Mouse (Mus musculus): Measurements from ENCODE around the gene Slc25a11. TPM values are rescaled to one million over a fixed set of nuclear protein-coding genes. Genes with fewer than 3 reads are reported as not detected.

Gene Slc25a11
- 128 and 133 TPM in 2 replicates for polyA plus RNA-seq (2014; fragmentation: Nextera tagmentation; extraction: Ambion mirVana)

DNA sequence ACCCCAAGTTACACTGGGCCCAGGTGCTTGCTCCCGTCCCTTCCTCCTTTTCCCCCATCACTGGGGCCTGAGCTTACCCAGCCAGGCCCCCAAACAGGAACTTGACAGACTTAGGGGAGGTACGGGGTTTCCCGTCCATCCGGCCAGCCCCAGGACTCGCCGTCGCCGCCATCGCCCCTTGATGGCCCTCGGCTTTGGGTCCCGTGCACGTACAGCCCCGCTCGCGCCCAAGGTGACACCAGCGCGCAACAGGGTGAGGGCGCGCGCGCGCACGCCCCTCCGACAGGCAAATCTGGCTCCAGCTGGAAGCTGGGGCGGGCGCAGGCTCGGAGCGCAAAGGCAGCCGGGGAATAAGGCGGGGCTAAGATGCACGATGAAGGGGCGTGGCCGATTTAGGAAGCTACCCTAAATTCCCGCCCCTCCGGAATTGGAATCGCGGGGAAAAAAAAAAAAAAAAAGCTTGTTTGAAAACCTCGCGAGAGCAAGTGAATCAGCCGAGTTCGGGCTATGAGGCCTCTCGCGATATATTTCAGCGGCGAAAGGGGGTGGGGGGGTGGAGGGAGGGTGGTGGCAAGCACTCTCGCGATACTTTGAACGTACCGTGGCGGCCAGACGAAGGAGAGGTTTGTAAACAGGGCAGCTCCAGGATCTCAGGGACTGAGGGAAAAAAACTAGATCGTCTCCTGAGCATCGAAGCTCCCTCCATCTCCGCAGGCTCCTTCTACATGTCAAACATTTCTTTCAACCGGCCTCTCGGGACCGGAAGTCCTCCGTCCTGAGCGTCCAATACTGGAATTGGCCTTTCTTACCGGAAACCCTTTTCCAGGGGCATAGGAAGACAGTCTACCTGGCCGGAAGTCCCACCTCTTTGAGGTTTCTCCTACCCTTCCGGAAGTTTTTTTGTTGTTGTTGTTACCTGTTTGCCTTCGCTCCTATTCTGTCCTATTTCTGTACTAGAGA, at the start of gene Slc25a11, which contains the start of gene Rnf167:
Gene Slc25a11, minus strand, starts transcription at position 789 of the 960 bp plus-strand sequence.
Gene Rnf167, plus strand, starts transcription at position 545 of the 960 bp plus-strand sequence.
- DNase-seq, result peak; percentile 100
- WGBS, result under 1% methylated on average over 63 of the region's 63 CpGs
- peak; percentile 88 for ATAC-seq (ENCODE audit: insufficient read depth)
- peak within 1 kb of the TSS; percentile 95 for H3K27ac ChIP-seq (ENCODE audit: low read depth)
- no peaks in the 10 kb centered on the region for H3K9me3 ChIP-seq (ENCODE audit: low read depth, low read length)
- H3K4me1 ChIP-seq (ENCODE audit: insufficient read depth), result peaks cover 8% of the 10 kb centered on the region
- no peaks in the 10 kb centered on the region for H3K27me3 ChIP-seq (ENCODE audit: insufficient read depth, low read length)
- TF ChIP-seq CTCF (IDR thresholded peaks at IDR 0.05; ENCODE audit: low read depth), result no peak
- peaks cover 69% of the 10 kb centered on the region for H3K36me3 ChIP-seq (ENCODE audit: insufficient read depth)
- peak within 1 kb of the TSS; percentile 74 for H3K4me3 ChIP-seq (ENCODE audit: low read depth, low read length)
- H3K4me2 ChIP-seq, result peak within 1 kb of the TSS; percentile 98
- peak within 1 kb of the TSS; percentile 84 for H3K9ac ChIP-seq

- H3K9ac ChIP-seq, result no peak overlapping the region
- DNase-seq, result no peak
- no peaks in the 10 kb centered on the region for H3K4me1 ChIP-seq (ENCODE audit: insufficient read depth)
- H3K27ac ChIP-seq (ENCODE audit: low read depth), result no peak overlapping the region
- no peaks in the 10 kb centered on the region for H3K9me3 ChIP-seq (ENCODE audit: low read depth, low read length)
- no peak for TF ChIP-seq CTCF (IDR thresholded peaks at IDR 0.05; ENCODE audit: low read depth)
- no peaks in the 10 kb centered on the region for H3K36me3 ChIP-seq (ENCODE audit: insufficient read depth)
- ATAC-seq (ENCODE audit: insufficient read depth), result no peak
- no peak overlapping the region for H3K4me2 ChIP-seq
- no peak overlapping the region for H3K4me3 ChIP-seq (ENCODE audit: low read depth, low read length)
- no peaks in the 10 kb centered on the region for H3K27me3 ChIP-seq (ENCODE audit: insufficient read depth, low read length)
- WGBS, result 70% methylated on average over 3 of the region's 3 CpGs
These were observed 46.2 kb upstream of the Slc25a11 start for GRCm38 (mm10) chr11:70693504-70693903.

DNA sequence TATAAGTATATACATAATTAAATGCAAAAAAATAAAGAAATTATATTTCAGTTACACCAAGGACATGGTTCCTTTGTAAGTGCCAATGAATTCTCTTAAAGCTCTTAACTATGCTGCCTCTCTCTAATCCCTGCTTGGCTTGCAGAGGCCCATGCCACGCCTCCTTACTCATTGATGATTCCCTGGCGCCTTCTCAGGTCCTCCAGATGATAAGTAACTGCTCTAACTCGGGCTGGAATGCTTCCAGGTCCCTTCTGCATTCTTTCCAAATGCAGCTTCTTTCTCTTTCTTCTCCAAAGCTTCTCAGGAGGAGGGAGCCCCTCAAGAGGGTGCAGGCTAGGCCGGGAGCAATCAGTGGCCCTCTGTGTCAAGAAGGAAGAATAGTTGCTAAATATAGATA, 42.3 kb upstream of the Slc25a11 start:
- WGBS, result 44% methylated on average over 4 of the region's 4 CpGs
- Histone ChIP-seq H3K36me3 (ENCODE audit: insufficient read depth) (peaks cover 15% of the 10 kb centered on the region), H3K27ac (ENCODE audit: low read depth) (no peak overlapping the region), H3K4me1 (ENCODE audit: insufficient read depth) (no peaks in the 10 kb centered on the region), H3K4me3 (ENCODE audit: low read depth, low read length) (no peak overlapping the region), H3K9ac (no peak overlapping the region), H3K4me2 (no peak overlapping the region), H3K27me3 (ENCODE audit: insufficient read depth, low read length) (no peaks in the 10 kb centered on the region), H3K9me3 (ENCODE audit: low read depth, low read length) (no peaks in the 10 kb centered on the region)
- ATAC-seq (ENCODE audit: insufficient read depth), result no peak
- peak; percentile 57 for DNase-seq
- TF ChIP-seq CTCF (IDR thresholded peaks at IDR 0.05; ENCODE audit: low read depth), result no peak

- WGBS, result 11% methylated on average over 8 of the region's 8 CpGs
- ATAC-seq (ENCODE audit: insufficient read depth), result 0 out of 2 replicates have a peak, but pooled peaks have one; percentile 20
- H3K27me3 ChIP-seq (ENCODE audit: insufficient read depth, low read length), result no peaks in the 10 kb centered on the region
- no peaks in the 10 kb centered on the region for H3K4me1 ChIP-seq (ENCODE audit: insufficient read depth)
- H3K27ac ChIP-seq (ENCODE audit: low read depth), result peak overlapping the region; percentile 88
- H3K9ac ChIP-seq, result peak overlapping the region; percentile 82
- TF ChIP-seq CTCF (IDR thresholded peaks at IDR 0.05; ENCODE audit: low read depth), result no peak
- peak; percentile 28 for DNase-seq
- H3K36me3 ChIP-seq (ENCODE audit: insufficient read depth), result peaks cover 28% of the 10 kb centered on the region
- H3K4me2 ChIP-seq, result peak overlapping the region; percentile 80
- no peaks in the 10 kb centered on the region for H3K9me3 ChIP-seq (ENCODE audit: low read depth, low read length)
- peak overlapping the region; percentile 87 for H3K4me3 ChIP-seq (ENCODE audit: low read depth, low read length)
These were observed 41.1 kb upstream of the Slc25a11 start for GRCm38 (mm10) chr11:70688372-70688771.

DNA sequence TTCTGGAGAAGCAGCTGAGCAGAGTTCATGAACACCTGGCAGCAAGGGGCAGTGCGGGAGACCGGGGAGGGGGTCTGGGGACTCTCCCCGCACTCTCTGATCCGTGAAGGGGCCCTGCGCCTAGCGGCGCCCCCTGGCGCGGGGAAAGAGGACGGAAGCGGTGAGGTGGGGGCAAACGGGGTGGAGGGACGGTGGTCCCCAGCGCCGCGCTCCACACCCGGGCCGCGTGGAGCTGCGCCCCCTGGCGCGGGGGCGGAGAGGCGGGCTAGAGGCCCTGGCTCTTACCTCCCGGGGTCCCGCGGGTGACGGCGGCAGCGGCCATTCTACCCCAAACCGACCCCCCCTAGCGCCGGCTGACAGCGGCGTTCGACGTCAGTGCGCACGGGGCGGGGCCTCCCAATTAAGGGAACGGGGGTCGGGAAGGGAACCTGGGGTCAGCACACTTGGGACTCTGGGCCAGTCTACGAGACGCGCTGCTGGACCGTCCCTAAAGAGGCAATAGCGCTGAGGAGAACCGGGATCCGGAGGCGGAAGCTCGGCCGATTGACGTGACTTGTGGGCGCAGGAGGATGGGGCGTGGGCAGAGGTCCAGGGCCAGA, 40.4 kb upstream of the Slc25a11 start, which contains the start of gene Camta2:
Gene Camta2, minus strand, starts transcription at position 505 of the 599 bp plus-strand sequence.
- peaks cover 34% of the 10 kb centered on the region for H3K36me3 ChIP-seq (ENCODE audit: insufficient read depth)
- H3K27me3 ChIP-seq (ENCODE audit: insufficient read depth, low read length), result no peaks in the 10 kb centered on the region
- peak within 1 kb of the TSS; percentile 88 for H3K27ac ChIP-seq (ENCODE audit: low read depth)
- peak within 1 kb of the TSS; percentile 82 for H3K9ac ChIP-seq
- H3K9me3 ChIP-seq (ENCODE audit: low read depth, low read length), result no peaks in the 10 kb centered on the region
- peak within 1 kb of the TSS; percentile 87 for H3K4me3 ChIP-seq (ENCODE audit: low read depth, low read length)
- peak; percentile 57 for TF ChIP-seq CTCF (IDR thresholded peaks at IDR 0.05; ENCODE audit: low read depth)
- H3K4me1 ChIP-seq (ENCODE audit: insufficient read depth), result no peaks in the 10 kb centered on the region
- under 1% methylated on average over 53 of the region's 55 CpGs for WGBS
- peak; percentile 92 for DNase-seq
- ATAC-seq (ENCODE audit: insufficient read depth), result peak; percentile 89
- H3K4me2 ChIP-seq, result peak within 1 kb of the TSS; percentile 80

- H3K27me3 ChIP-seq (ENCODE audit: insufficient read depth, low read length), result no peaks in the 10 kb centered on the region
- no peaks in the 10 kb centered on the region for H3K9me3 ChIP-seq (ENCODE audit: low read depth, low read length)
- ATAC-seq (ENCODE audit: insufficient read depth), result peak; percentile 65
- peak overlapping the region; percentile 88 for H3K27ac ChIP-seq (ENCODE audit: low read depth)
- H3K4me3 ChIP-seq (ENCODE audit: low read depth, low read length), result peak overlapping the region; percentile 87
- peaks cover 41% of the 10 kb centered on the region for H3K36me3 ChIP-seq (ENCODE audit: insufficient read depth)
- peak; percentile 45 for DNase-seq
- H3K4me2 ChIP-seq, result peak overlapping the region; percentile 80
- 2% methylated on average over 16 of the region's 16 CpGs for WGBS
- no peaks in the 10 kb centered on the region for H3K4me1 ChIP-seq (ENCODE audit: insufficient read depth)
- H3K9ac ChIP-seq, result peak overlapping the region; percentile 82
- TF ChIP-seq CTCF (IDR thresholded peaks at IDR 0.05; ENCODE audit: low read depth), result no peak
These were observed 39.8 kb upstream of the Slc25a11 start for GRCm38 (mm10) chr11:70686901-70687566.
